Mouse (Mus musculus) CH12.LX (cell line): ENCODE measurements at regions not wholly inside any gene's neighbourhood (a gene's known extent, or its start where the extent isn't known, plus 50 kb on each side); places are given as distances from the start of the nearest gene placed in this dataset.

Experiments
- DNase-seq: peaks from one replicate; pipeline ENCODE4 v3.0.0-alpha.2; 2013; ENCODE audit errors: extremely low read depth
- H3K27ac ChIP-seq: 2 replicates; pipeline ENCODE4 v1.5.1; 2012; ENCODE audit warnings: low read depth, mild to moderate bottlenecking, control low read depth, moderate library complexity; ENCODE audit not compliant: insufficient read depth
- H3K27me3 ChIP-seq: replicated peaks from 2 replicates; pipeline ENCODE3; 2012; ENCODE audit warnings: inconsistent platforms
- H3K36me3 ChIP-seq, 2 experiments: replicated peaks in 1 of 2; 2 replicates each; pipeline versions ENCODE3 to v1.6.1; 2012; ENCODE audit warnings: inconsistent platforms in 1 of 2, low read length in 1 of 2, mild to moderate bottlenecking in 1 of 2, mixed read lengths in 1 of 2, moderate library complexity in 1 of 2; ENCODE audit not compliant: control insufficient read depth in 1 of 2, insufficient read depth in 1 of 2
- H3K4me1 ChIP-seq, 2 experiments: 2 replicates each; pipeline ENCODE4 v1.6.1; 2012; ENCODE audit warnings: inconsistent platforms in 1 of 2, moderate library complexity in 1 of 2; ENCODE audit not compliant: insufficient read depth in 2 of 2, control insufficient read depth in 1 of 2
- H3K4me2 ChIP-seq: 2 replicates; pipeline ENCODE4 v1.6.1; 2012; ENCODE audit warnings: low read depth, mild to moderate bottlenecking, control low read depth; ENCODE audit not compliant: poor library complexity, insufficient read depth, severe bottlenecking
- H3K4me3 ChIP-seq, 3 experiments: fragments of 150-350 bp in 1 of 3; sonication (generic) in 1 of 3; replicated peaks in 1 of 3; 2 replicates each; pipeline versions ENCODE3 to v1.5.1; 2011 to 2012; ENCODE audit warnings: low read depth in 2 of 3, low read length in 2 of 3, mild to moderate bottlenecking in 2 of 3, moderate library complexity in 2 of 3, control low read depth in 1 of 3, improper control_type of control experiment in 1 of 3, inconsistent platforms in 1 of 3, mixed read lengths in 1 of 3; ENCODE audit not compliant: poor library complexity in 1 of 3
- H3K79me2 ChIP-seq: replicated peaks from 2 replicates; pipeline ENCODE4 v1.6.1; 2012; ENCODE audit warnings: mild to moderate bottlenecking, moderate library complexity; ENCODE audit not compliant: control insufficient read depth, poor library complexity, insufficient read depth, severe bottlenecking; ENCODE audit errors: extremely low read depth
- H3K9ac ChIP-seq: 2 replicates; pipeline ENCODE4 v1.6.1; 2012; ENCODE audit warnings: low read depth, mild to moderate bottlenecking, control low read depth, moderate library complexity; ENCODE audit not compliant: insufficient read depth
- H3K9me3 ChIP-seq: replicated peaks from 2 replicates; pipeline ENCODE3; 2012; ENCODE audit warnings: low read length, inconsistent platforms, mixed read lengths
- BHLHE40 ChIP-seq: IDR thresholded peaks from 2 replicates; pipeline ENCODE4 v1.6.1; 2011; ENCODE audit warnings: mild to moderate bottlenecking, low read depth, low read length, improper control_type of control experiment
- ETS1 ChIP-seq: conservative IDR thresholded peaks from 2 replicates; pipeline ENCODE4 v1.6.1; 2012; ENCODE audit warnings: low read depth, mild to moderate bottlenecking, inconsistent platforms, low read length, improper control_type of control experiment, moderate library complexity
- HCFC1 ChIP-seq: IDR thresholded peaks from 2 replicates; pipeline ENCODE4 v1.6.1; 2012; ENCODE audit warnings: low read depth, mild to moderate bottlenecking, inconsistent platforms, low read length, improper control_type of control experiment
- JUN ChIP-seq: IDR thresholded peaks from 2 replicates; pipeline ENCODE4 v1.6.1; 2011; ENCODE audit warnings: low read depth, mild to moderate bottlenecking, low read length, improper control_type of control experiment, moderate library complexity; ENCODE audit not compliant: insufficient read depth
- JUND ChIP-seq: conservative IDR thresholded peaks from 2 replicates; pipeline ENCODE4 v1.6.1; 2011; ENCODE audit warnings: low read depth, low read length, improper control_type of control experiment
- KAT2A ChIP-seq: IDR thresholded peaks from 2 replicates; pipeline ENCODE4 v1.6.1; 2012; ENCODE audit warnings: low read length, improper control_type of control experiment, inconsistent platforms; ENCODE audit not compliant: insufficient replicate concordance
- MAFK ChIP-seq: IDR thresholded peaks from 2 replicates; pipeline ENCODE4 v1.6.1; 2011; ENCODE audit warnings: low read length, improper control_type of control experiment; ENCODE audit not compliant: insufficient replicate concordance
- MYC ChIP-seq: IDR thresholded peaks from 2 replicates; pipeline ENCODE4 v1.6.1; 2011; ENCODE audit warnings: low read depth, mild to moderate bottlenecking, improper control_type of control experiment, low read length
- TBP ChIP-seq: conservative IDR thresholded peaks from 2 replicates; pipeline ENCODE4 v1.6.1; 2011; ENCODE audit warnings: low read depth, low read length, improper control_type of control experiment
- TCF12 ChIP-seq: IDR thresholded peaks from 2 replicates; pipeline ENCODE4 v1.6.1; 2014; ENCODE audit warnings: low read depth, mild to moderate bottlenecking, inconsistent platforms, low read length, improper control_type of control experiment
- ZKSCAN1 ChIP-seq: IDR thresholded peaks from 2 replicates; pipeline ENCODE4 v1.6.1; 2012; ENCODE audit warnings: low read depth, inconsistent platforms, low read length, improper control_type of control experiment, borderline replicate concordance
- ZMIZ1 ChIP-seq: IDR thresholded peaks from 2 replicates; pipeline ENCODE4 v1.6.1; 2012; ENCODE audit warnings: low read depth, mild to moderate bottlenecking, inconsistent platforms, low read length, improper control_type of control experiment
- ZNF384 ChIP-seq: IDR thresholded peaks from 2 replicates; pipeline ENCODE4 v1.6.1; 2012; ENCODE audit warnings: low read depth, low read length, improper control_type of control experiment, inconsistent platforms
- dilution Hi-C: fragments of 300-500 bp; cut with MboI; formaldehyde crosslinking; loops from 2 replicates; pipeline ENCODE4 v1.14.3; 2020; ENCODE audit warnings: low sequenced_read_pairs; ENCODE audit not compliant: extremely low pct_unique_long_range_greater_than_20kb, extremely low pct_ligation_motif_present
- in situ Hi-C: fragments of 300-500 bp; cut with MboI; formaldehyde crosslinking; loops from 3 replicates; pipeline ENCODE4 v1.14.3; 2019; ENCODE audit warnings: low sequenced_read_pairs, low pct_ligation_motif_present, low pct_unique_long_range_greater_than_20kb, mixed read lengths

- dilution Hi-C loops = no loop called here
Observed at GRCm38 (mm10) chr19:56132911-56133562, 153.9 kb upstream of the Habp2 start.

GRCm38 (mm10) chr19:56133565-56133964, 153.4 kb upstream of the Habp2 start:
- no peak for TF ChIP-seq HCFC1
- no peak for TF ChIP-seq MAFK
- TF ChIP-seq ZMIZ1 = no peak
- no peak for TF ChIP-seq TCF12
- TF ChIP-seq KAT2A = no peak
- no peak for TF ChIP-seq MYC
- TF ChIP-seq JUN = no peak
- no peak for TF ChIP-seq TBP
- no peak for TF ChIP-seq ZNF384
- peaks cover 96% of the 10 kb centered on the region for H3K27me3 ChIP-seq
- in situ Hi-C loops = no loop called here

More at GRCm38 (mm10) chr19:56132911-56133562, 153.9 kb upstream of the Habp2 start:
- DNase-seq = no peak
- Histone ChIP-seq H3K36me3 (no peaks in the 10 kb centered on the region), H3K9me3 (no peaks in the 10 kb centered on the region), H3K4me2 (no peak overlapping the region), H3K4me3 (no peak overlapping the region), H3K79me2 (no peaks in the 10 kb centered on the region), H3K27ac (no peak overlapping the region), H3K27me3 (peaks cover 95% of the 10 kb centered on the region), H3K4me1 (no peaks in the 10 kb centered on the region), H3K9ac (no peak overlapping the region)
- no peak for TF ChIP-seq JUND
- TF ChIP-seq ZKSCAN1 = no peak
- no peak for TF ChIP-seq ETS1
- TF ChIP-seq BHLHE40 = no peak
- in situ Hi-C loops = no loop called here

More at GRCm38 (mm10) chr19:56133565-56133964, 153.4 kb upstream of the Habp2 start:
- H3K4me2 ChIP-seq = no peak overlapping the region
- DNase-seq = no peak
- H3K9me3 ChIP-seq = no peaks in the 10 kb centered on the region
- dilution Hi-C loops = no loop called here
- no peak overlapping the region for H3K9ac ChIP-seq
- no peaks in the 10 kb centered on the region for H3K79me2 ChIP-seq
- no peaks in the 10 kb centered on the region for H3K4me1 ChIP-seq
- H3K36me3 ChIP-seq = no peaks in the 10 kb centered on the region
- H3K4me3 ChIP-seq = no peak overlapping the region
- no peak overlapping the region for H3K27ac ChIP-seq
